Mouse (Mus musculus): ENCODE measurements around the gene Kri1. TPM values are rescaled to one million over a fixed set of nuclear protein-coding genes. Genes with fewer than 3 reads are reported as not detected.
A peak's percentile ranks its signal among the peaks of the same experiment; 100 is the strongest.
"Not testable (repeated sequence)": the region's sequence is repeated elsewhere in the genome, so short reads cannot be mapped to it uniquely, and the experiment has no call there.

Gene Kri1
- polyA plus RNA-seq, 1 experiment: 31.0 TPM

GRCm38 (mm10) chr9:21315421-21315820 lies 27.7 kb upstream of the Kri1 start:
- DNase-seq (ENCODE audit: low spot score): no peak

GRCm38 (mm10) chr9:21314367-21315140 lies 26.8 kb upstream of the Kri1 start:
- DNase-seq (ENCODE audit: low spot score): no peak

- peak; percentile 91 for DNase-seq (ENCODE audit: low spot score)
These were observed 25.6 kb upstream of the Kri1 start for GRCm38 (mm10) chr9:21313394-21313793.

GRCm38 (mm10) chr9:21312134-21312533 lies 24.4 kb upstream of the Kri1 start, which contains the start of gene Ap1m2:
Ap1m2 (minus strand) TSS chr9:21312337.
- DNase-seq (ENCODE audit: low spot score): peak; percentile 59

- DNase-seq (ENCODE audit: low spot score): no peak
These were observed 23.9 kb upstream of the Kri1 start for GRCm38 (mm10) chr9:21311695-21312094.

GRCm38 (mm10) chr9:21309150-21309741 lies 21.5 kb upstream of the Kri1 start:
- DNase-seq (ENCODE audit: low spot score): no peak

GRCm38 (mm10) chr9:21305065-21305464 lies 17.3 kb upstream of the Kri1 start:
- DNase-seq (ENCODE audit: low spot score): no peak

- no peak for DNase-seq (ENCODE audit: low spot score)
These were observed 11.2 kb upstream of the Kri1 start for GRCm38 (mm10) chr9:21299014-21299413.

- DNase-seq (ENCODE audit: low spot score): no peak
These were observed 4.5 kb upstream of the Kri1 start for GRCm38 (mm10) chr9:21292271-21292670.

- not testable (repeated sequence) for DNase-seq (ENCODE audit: low spot score)
These were observed 4.1 kb upstream of the Kri1 start for GRCm38 (mm10) chr9:21291868-21292267.

GRCm38 (mm10) chr9:21291022-21291787 lies 3.4 kb upstream of the Kri1 start, which contains the start of gene Cdkn2d:
Cdkn2d (minus strand) TSS chr9:21291407.
- DNase-seq (ENCODE audit: low spot score): peak; percentile 92

- no peak for DNase-seq (ENCODE audit: low spot score)
These were observed 2.8 kb upstream of the Kri1 start for GRCm38 (mm10) chr9:21290589-21290988.

- DNase-seq (ENCODE audit: low spot score): no peak
These were observed 1.5 kb upstream of the Kri1 start for GRCm38 (mm10) chr9:21289337-21289671.

- DNase-seq (ENCODE audit: low spot score): no peak
These were observed 901 bp upstream of the Kri1 start for GRCm38 (mm10) chr9:21288404-21289336.

- DNase-seq (ENCODE audit: low spot score): no peak
These were observed 1.0 kb downstream of the Kri1 start for GRCm38 (mm10) chr9:21286753-21287152.

GRCm38 (mm10) chr9:21283994-21284393 lies 3.8 kb downstream of the Kri1 start:
- no peak for DNase-seq (ENCODE audit: low spot score)

- DNase-seq (ENCODE audit: low spot score): no peak
These were observed 4.2 kb downstream of the Kri1 start for GRCm38 (mm10) chr9:21283591-21283990.

- no peak for DNase-seq (ENCODE audit: low spot score)
These were observed 10.0 kb downstream of the Kri1 start for GRCm38 (mm10) chr9:21277776-21278175.

GRCm38 (mm10) chr9:21276307-21276706 lies 11.5 kb downstream of the Kri1 start:
- no peak for DNase-seq (ENCODE audit: low spot score)

- DNase-seq (ENCODE audit: low spot score): no peak
These were observed 12.0 kb downstream of the Kri1 start for GRCm38 (mm10) chr9:21275727-21276126.

- no peak for DNase-seq (ENCODE audit: low spot score)
These were observed 12.6 kb downstream of the Kri1 start for GRCm38 (mm10) chr9:21275013-21275710.

All from urinary bladder, adult 2 months (tissue).